Mouse (Mus musculus): Measurements from ENCODE around the gene Spaca1. TPM values are rescaled to one million over a fixed set of nuclear protein-coding genes. Genes with fewer than 3 reads are reported as not detected.
A peak's percentile ranks its signal among the peaks of the same experiment; 100 is the strongest.
"Not testable (repeated sequence)": the region's sequence is repeated elsewhere in the genome, so short reads cannot be mapped to it uniquely, and the experiment has no call there.

Spaca1 gene
- total RNA-seq (2014; rRNA removed) (0.23 TPM in 1 of 2 replicates, not detected in the other), polyA plus RNA-seq (2015; fragmentation: Nextera tagmentation; extraction: Ambion mirVana) (0.54 and 0.96 TPM in 2 replicates)

- Histone ChIP-seq H3K4me3 (ENCODE audit: low read depth, low read length) (0 out of 2 replicates have a peak within 1 kb of the TSS, but pooled peaks have one; percentile 11), H3K27me3 (ENCODE audit: insufficient read depth, low read length) (no peaks in the 10 kb centered on the region), H3K4me1 (ENCODE audit: insufficient read depth) (no peaks in the 10 kb centered on the region), H3K4me2 (ENCODE audit: low read depth) (peak within 1 kb of the TSS; percentile 46), H3K36me3 (ENCODE audit: insufficient read depth) (no peaks in the 10 kb centered on the region), H3K9me3 (ENCODE audit: low read length) (no peaks in the 10 kb centered on the region), H3K9ac (peak within 1 kb of the TSS; percentile 43), H3K27ac (ENCODE audit: low read depth, low read length) (no peak within 1 kb of the TSS)
- DNase-seq (no peak), ATAC-seq (no peak)
- WGBS: 42% methylated on average over 46 of the region's 46 CpGs
- no peak for TF ChIP-seq CTCF (IDR thresholded peaks at IDR 0.05; ENCODE audit: low read depth)
Observed at GRCm38 (mm10) chr4:34049571-34050255, at the start of gene Spaca1. TSS of gene Spaca1 (minus strand) at chr4:34050191.

- not testable (repeated sequence) for H3K27me3 ChIP-seq (ENCODE audit: insufficient read depth, low read length); H3K4me1 ChIP-seq (ENCODE audit: insufficient read depth); DNase-seq; H3K9ac ChIP-seq; H3K4me3 ChIP-seq (ENCODE audit: low read depth, low read length); H3K36me3 ChIP-seq (ENCODE audit: insufficient read depth); H3K9me3 ChIP-seq (ENCODE audit: low read length); H3K27ac ChIP-seq (ENCODE audit: low read depth, low read length); H3K4me2 ChIP-seq (ENCODE audit: low read depth); ATAC-seq
- WGBS: 88% methylated on average over 5 of the region's 5 CpGs
Observed at GRCm38 (mm10) chr4:34087286-34087685, 37.3 kb upstream of the Spaca1 start.

- Histone ChIP-seq H3K4me2 (ENCODE audit: low read depth) (no peak overlapping the region), H3K27ac (ENCODE audit: low read depth, low read length) (no peak overlapping the region), H3K9ac (no peak overlapping the region), H3K27me3 (ENCODE audit: insufficient read depth, low read length) (no peaks in the 10 kb centered on the region), H3K36me3 (ENCODE audit: insufficient read depth) (no peaks in the 10 kb centered on the region), H3K4me3 (ENCODE audit: low read depth, low read length) (no peak overlapping the region), H3K9me3 (ENCODE audit: low read length) (no peaks in the 10 kb centered on the region), H3K4me1 (ENCODE audit: insufficient read depth) (no peaks in the 10 kb centered on the region)
- no peak for TF ChIP-seq CTCF (IDR thresholded peaks at IDR 0.05; ENCODE audit: low read depth)
- WGBS: 88% methylated on average over 3 of the region's 3 CpGs
- DNase-seq (no peak), ATAC-seq (no peak)
Observed at GRCm38 (mm10) chr4:34081064-34081463, 31.1 kb upstream of the Spaca1 start.

GRCm38 (mm10) chr4:34069002-34069401, 19.0 kb upstream of the Spaca1 start:
- Histone ChIP-seq H3K36me3 (ENCODE audit: insufficient read depth) (no peaks in the 10 kb centered on the region), H3K4me2 (ENCODE audit: low read depth) (no peak overlapping the region), H3K9me3 (ENCODE audit: low read length) (no peaks in the 10 kb centered on the region), H3K27ac (ENCODE audit: low read depth, low read length) (no peak overlapping the region), H3K9ac (no peak overlapping the region), H3K4me1 (ENCODE audit: insufficient read depth) (no peaks in the 10 kb centered on the region), H3K4me3 (ENCODE audit: low read depth, low read length) (no peak overlapping the region), H3K27me3 (ENCODE audit: insufficient read depth, low read length) (no peaks in the 10 kb centered on the region)
- DNase-seq (no peak), ATAC-seq (no peak)
- 61% methylated on average over 3 of the region's 5 CpGs for WGBS
- no peak for TF ChIP-seq CTCF (IDR thresholded peaks at IDR 0.05; ENCODE audit: low read depth)

GRCm38 (mm10) chr4:34058320-34058719, 8.3 kb upstream of the Spaca1 start:
- Histone ChIP-seq H3K9me3 (ENCODE audit: low read length) (no peaks in the 10 kb centered on the region), H3K36me3 (ENCODE audit: insufficient read depth) (no peaks in the 10 kb centered on the region), H3K27me3 (ENCODE audit: insufficient read depth, low read length) (no peaks in the 10 kb centered on the region), H3K4me3 (ENCODE audit: low read depth, low read length) (no peak overlapping the region), H3K4me1 (ENCODE audit: insufficient read depth) (no peaks in the 10 kb centered on the region), H3K27ac (ENCODE audit: low read depth, low read length) (no peak overlapping the region), H3K4me2 (ENCODE audit: low read depth) (no peak overlapping the region), H3K9ac (no peak overlapping the region)
- DNase-seq: no peak
- TF ChIP-seq CTCF (IDR thresholded peaks at IDR 0.05; ENCODE audit: low read depth): no peak
- ATAC-seq: no peak
- 73% methylated on average over 1 of the region's 1 CpGs for WGBS

- WGBS: 96% methylated on average over 2 of the region's 2 CpGs
- Histone ChIP-seq H3K4me1 (ENCODE audit: insufficient read depth) (no peaks in the 10 kb centered on the region), H3K4me3 (ENCODE audit: low read depth, low read length) (no peak overlapping the region), H3K9ac (no peak overlapping the region), H3K9me3 (ENCODE audit: low read length) (no peaks in the 10 kb centered on the region), H3K27me3 (ENCODE audit: insufficient read depth, low read length) (no peaks in the 10 kb centered on the region), H3K36me3 (ENCODE audit: insufficient read depth) (no peaks in the 10 kb centered on the region), H3K27ac (ENCODE audit: low read depth, low read length) (no peak overlapping the region), H3K4me2 (ENCODE audit: low read depth) (no peak overlapping the region)
- ATAC-seq: no peak
- TF ChIP-seq CTCF (IDR thresholded peaks at IDR 0.05; ENCODE audit: low read depth): no peak
- no peak for DNase-seq
Observed at GRCm38 (mm10) chr4:34026771-34027170, 23.2 kb downstream of the Spaca1 start.

GRCm38 (mm10) chr4:34021456-34021855, 28.5 kb downstream of the Spaca1 start:
- H3K4me1 ChIP-seq (ENCODE audit: insufficient read depth): no peaks in the 10 kb centered on the region
- ATAC-seq (no peak), DNase-seq (no peak)
- no peak overlapping the region for H3K27ac ChIP-seq (ENCODE audit: low read depth, low read length)
- no peak overlapping the region for H3K4me2 ChIP-seq (ENCODE audit: low read depth)
- no peak for TF ChIP-seq CTCF (IDR thresholded peaks at IDR 0.05; ENCODE audit: low read depth)
- H3K36me3 ChIP-seq (ENCODE audit: insufficient read depth): no peaks in the 10 kb centered on the region
- H3K9ac ChIP-seq: no peak overlapping the region
- H3K9me3 ChIP-seq (ENCODE audit: low read length): no peaks in the 10 kb centered on the region
- WGBS: 50% methylated on average over 2 of the region's 2 CpGs
- no peak overlapping the region for H3K4me3 ChIP-seq (ENCODE audit: low read depth, low read length)
- H3K27me3 ChIP-seq (ENCODE audit: insufficient read depth, low read length): no peaks in the 10 kb centered on the region
